Mouse (Mus musculus): ENCODE measurements at regions not wholly inside any gene's neighbourhood (a gene's known extent, or its start where the extent isn't known, plus 50 kb on each side); places are given as distances from the start of the nearest gene placed in this dataset.

GRCm38 (mm10) chr3:9141836-9142235 is 468.0 kb downstream of the Zfp704 start:
- TF ChIP-seq CTCF (IDR thresholded peaks at IDR 0.05; ENCODE audit: low read depth, low read length) (no peak), POLR2A (IDR thresholded peaks at IDR 0.05; ENCODE audit: extremely low read depth, insufficient read depth, low read length) (no peak)

Data from liver, adult 2 months (tissue).